Mouse (Mus musculus) liver, adult 2 months (tissue): Measurements from ENCODE around the gene Bdh2. TPM values are rescaled to one million over a fixed set of nuclear protein-coding genes. Genes with fewer than 3 reads are reported as not detected.

Experiments used
- DNase-seq: peaks from one replicate; pipeline ENCODE4 v3.0.0-alpha.2; 2011; ENCODE audit warnings: low read depth, low spot score; ENCODE audit errors: extremely low read depth
- H3K27ac ChIP-seq: fragments of 200-500 bp; replicated peaks from 2 replicates; pipeline ENCODE4 v1.5.1; 2012; ENCODE audit warnings: low read depth, mild to moderate bottlenecking, control low read depth, inconsistent platforms, low read length; ENCODE audit not compliant: insufficient read depth
- H3K27me3 ChIP-seq: fragments of 200-500 bp; 2 replicates; pipeline ENCODE4 v1.6.1; 2012; ENCODE audit warnings: mild to moderate bottlenecking, moderate library complexity, low read length, inconsistent platforms; ENCODE audit not compliant: control insufficient read depth, insufficient read depth
- H3K36me3 ChIP-seq: fragments of 200-500 bp; 2 replicates; pipeline ENCODE4 v1.6.1; 2012; ENCODE audit warnings: low read length, inconsistent platforms; ENCODE audit not compliant: control insufficient read depth, insufficient read depth
- H3K4me1 ChIP-seq: fragments of 200-500 bp; 2 replicates; pipeline ENCODE4 v1.6.1; 2011; ENCODE audit warnings: low read length; ENCODE audit not compliant: control insufficient read depth, insufficient read depth
- H3K4me3 ChIP-seq: fragments of 200-500 bp; 2 replicates; pipeline ENCODE4 v1.5.1; 2011; ENCODE audit warnings: low read depth, mild to moderate bottlenecking, control low read depth, low read length, moderate library complexity; ENCODE audit not compliant: insufficient read depth
- H3K79me2 ChIP-seq: fragments of 200-500 bp; 2 replicates; pipeline ENCODE4 v1.6.1; 2012; ENCODE audit warnings: inconsistent platforms, mild to moderate bottlenecking, low read length, moderate library complexity; ENCODE audit not compliant: control insufficient read depth, insufficient read depth
- H3K9ac ChIP-seq: fragments of 200-500 bp; 2 replicates; pipeline ENCODE4 v1.6.1; 2012; ENCODE audit warnings: low read depth, mild to moderate bottlenecking, control low read depth, inconsistent platforms, low read length
- CTCF ChIP-seq: fragments of 200-500 bp; IDR thresholded peaks from 2 replicates; pipeline ENCODE4 v1.5.1; 2011; ENCODE audit warnings: low read depth, low read length, control low read depth
- POLR2A ChIP-seq: fragments of 200-500 bp; IDR thresholded peaks from 2 replicates; pipeline ENCODE4 v1.6.1; 2011; ENCODE audit warnings: low read length, control low read depth; ENCODE audit not compliant: insufficient read depth; ENCODE audit errors: extremely low read depth
- WGBS: fragments of 180-500 bp; shearing (Covaris S2); methylation state at CpG from one replicate; pipeline ENCODE4 v1.1.7; 2018; 5-methylcytosine and 5-hydroxymethylcytosine counted together
- polyA plus RNA-seq: library from polyadenylated mRNA; depleted of rRNA; stranded (reverse); fragments of >200 nt; gene quantifications from 2 replicates; pipeline ENCODE4 v1.2.3, GENCODE M21; 2012
- total RNA-seq: library from RNA; depleted of rRNA; stranded (reverse); fragments of >200 nt; gene quantifications from 2 replicates; pipeline ENCODE4 v1.2.3, GENCODE M21; 2014

The Bdh2 gene
- total and polyA plus RNA-seq, 2 experiments, result 14.8 to 15.2 TPM

DNA sequence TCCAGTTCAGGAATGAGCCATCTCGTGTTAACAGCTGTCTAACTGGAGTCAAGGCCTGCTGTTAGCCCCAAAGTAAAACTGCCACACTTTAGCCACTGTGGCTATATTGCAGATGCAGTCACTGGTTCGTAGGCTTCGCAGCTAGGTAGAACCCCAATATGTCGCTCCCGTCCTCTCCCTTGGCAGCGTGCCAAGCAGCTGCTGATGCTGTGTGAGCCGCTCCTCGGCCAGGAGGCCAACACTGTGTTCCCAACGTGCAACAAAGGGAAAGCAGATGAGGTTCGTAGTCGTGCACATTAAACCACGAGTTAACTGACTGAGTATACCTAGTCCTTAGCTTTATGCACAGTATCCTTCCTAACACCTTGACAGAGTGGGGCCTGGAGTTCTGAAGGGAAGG lies 8.4 kb upstream of the Bdh2 start:
- TF ChIP-seq POLR2A, result no peak
- TF ChIP-seq CTCF, result no peak
- H3K4me1 ChIP-seq, result no peaks in the 10 kb centered on the region
- no peak overlapping the region for H3K9ac ChIP-seq
- H3K27ac ChIP-seq, result no peak overlapping the region
- no peaks in the 10 kb centered on the region for H3K36me3 ChIP-seq
- 88% methylated on average over 12 of the region's 12 CpGs for WGBS
- no peaks in the 10 kb centered on the region for H3K79me2 ChIP-seq
- DNase-seq, result no peak
- no peak overlapping the region for H3K4me3 ChIP-seq
- no peaks in the 10 kb centered on the region for H3K27me3 ChIP-seq

DNA sequence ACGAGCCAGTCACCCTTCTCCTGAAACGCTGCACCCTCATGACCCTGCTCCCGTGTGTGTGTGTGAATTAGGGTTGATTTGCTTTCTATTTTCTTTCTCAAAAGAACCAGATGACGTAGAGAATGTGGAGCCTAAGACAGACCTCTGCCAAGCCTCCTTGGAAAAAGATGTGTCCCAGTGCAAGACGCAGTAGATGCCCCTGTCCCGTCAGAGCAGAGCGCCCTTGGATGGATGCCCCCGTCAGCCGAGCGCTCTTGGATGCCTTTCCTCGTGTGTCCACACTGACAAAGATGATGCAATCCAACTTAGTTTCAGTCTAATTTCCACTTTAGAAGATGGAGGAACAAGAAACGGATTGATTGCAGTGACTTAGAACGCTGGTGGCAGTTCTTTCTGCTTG lies 8.0 kb upstream of the Bdh2 start:
- no peak for TF ChIP-seq POLR2A
- TF ChIP-seq CTCF, result no peak
- H3K36me3 ChIP-seq, result no peaks in the 10 kb centered on the region
- no peak overlapping the region for H3K27ac ChIP-seq
- WGBS, result 62% methylated on average over 13 of the region's 13 CpGs
- H3K27me3 ChIP-seq, result no peaks in the 10 kb centered on the region
- no peaks in the 10 kb centered on the region for H3K4me1 ChIP-seq
- no peak for DNase-seq
- no peaks in the 10 kb centered on the region for H3K79me2 ChIP-seq
- H3K9ac ChIP-seq, result no peak overlapping the region
- H3K4me3 ChIP-seq, result no peak overlapping the region

DNA sequence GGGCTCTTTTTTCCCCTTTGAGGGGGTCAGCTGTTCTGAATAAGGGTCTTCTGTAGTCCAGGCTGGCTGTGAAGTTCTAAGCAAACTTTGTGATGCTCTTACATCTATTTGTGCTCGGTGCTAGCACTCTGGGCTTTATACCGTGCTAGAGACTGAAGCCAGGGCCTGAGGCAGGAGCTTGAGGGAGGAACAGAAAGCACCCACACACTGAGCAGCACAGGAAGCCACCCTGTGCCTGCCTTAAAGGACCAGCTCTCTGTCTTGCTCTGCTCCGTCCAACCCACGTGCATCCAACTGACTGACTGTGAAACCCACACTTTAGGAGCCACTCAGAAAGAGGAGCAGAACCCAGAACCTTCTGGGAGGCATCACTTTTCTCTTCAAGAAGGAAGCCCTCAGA lies 861 bp upstream of the Bdh2 start:
- Histone ChIP-seq H3K27me3 (no peaks in the 10 kb centered on the region), H3K9ac (no peak overlapping the region), H3K4me3 (no peak overlapping the region), H3K79me2 (no peaks in the 10 kb centered on the region), H3K36me3 (no peaks in the 10 kb centered on the region), H3K27ac (no peak overlapping the region), H3K4me1 (no peaks in the 10 kb centered on the region)
- TF ChIP-seq CTCF (no peak), POLR2A (no peak)
- WGBS, result 71% methylated on average over 4 of the region's 4 CpGs
- DNase-seq, result no peak

DNA sequence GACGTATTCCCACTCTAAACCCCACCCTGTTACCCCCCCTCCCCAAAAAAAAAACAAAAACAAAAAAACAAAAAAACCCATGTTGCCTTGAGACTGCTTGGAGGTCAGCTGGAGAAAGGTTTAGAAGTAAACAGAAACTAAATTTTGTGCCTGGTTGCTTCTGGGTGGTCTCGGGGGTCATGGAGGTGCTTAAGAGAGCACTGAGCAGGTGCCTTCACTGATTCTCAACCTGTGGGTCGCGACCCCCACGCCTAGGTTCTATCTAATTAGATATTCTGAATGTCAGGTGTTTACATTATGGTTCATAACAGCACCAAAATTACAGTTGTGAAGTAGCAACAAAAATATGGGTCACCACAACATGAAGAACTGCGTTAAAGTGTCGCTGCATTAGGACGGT lies 680 bp downstream of the Bdh2 start:
- Histone ChIP-seq H3K9ac (no peak overlapping the region), H3K36me3 (no peaks in the 10 kb centered on the region), H3K27me3 (no peaks in the 10 kb centered on the region), H3K27ac (no peak overlapping the region), H3K4me3 (no peak overlapping the region), H3K4me1 (no peaks in the 10 kb centered on the region), H3K79me2 (no peaks in the 10 kb centered on the region)
- WGBS, result 77% methylated on average over 8 of the region's 8 CpGs
- DNase-seq, result no peak
- TF ChIP-seq POLR2A (no peak), CTCF (no peak)

DNA sequence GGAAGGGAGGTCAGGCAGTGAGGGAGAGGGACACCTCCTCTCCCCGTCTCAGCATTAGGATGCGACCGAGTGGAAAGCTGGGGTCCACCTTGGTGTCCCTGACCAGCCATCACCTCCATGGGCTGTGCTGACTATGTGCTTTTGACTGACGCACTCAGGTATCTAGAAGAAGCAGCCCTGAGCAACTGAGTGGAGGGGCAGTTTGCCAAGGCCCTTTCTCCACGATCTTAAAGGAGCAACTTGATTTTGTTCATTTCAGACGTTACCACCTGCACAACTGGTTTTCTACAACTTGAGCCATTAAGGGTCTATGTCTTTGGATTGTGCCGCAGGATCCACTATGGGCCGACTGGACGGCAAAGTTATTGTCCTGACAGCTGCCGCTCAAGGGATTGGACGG lies 4.2 kb downstream of the Bdh2 start:
- Histone ChIP-seq H3K9ac (no peak overlapping the region), H3K27ac (no peak overlapping the region), H3K79me2 (no peaks in the 10 kb centered on the region), H3K4me1 (0 out of 2 replicates have a peak, but pooled peaks cover 4% of the 10 kb centered on the region), H3K27me3 (no peaks in the 10 kb centered on the region), H3K36me3 (no peaks in the 10 kb centered on the region), H3K4me3 (no peak overlapping the region)
- 91% methylated on average over 11 of the region's 11 CpGs for WGBS
- no peak for DNase-seq
- TF ChIP-seq POLR2A, result no peak
- no peak for TF ChIP-seq CTCF

DNA sequence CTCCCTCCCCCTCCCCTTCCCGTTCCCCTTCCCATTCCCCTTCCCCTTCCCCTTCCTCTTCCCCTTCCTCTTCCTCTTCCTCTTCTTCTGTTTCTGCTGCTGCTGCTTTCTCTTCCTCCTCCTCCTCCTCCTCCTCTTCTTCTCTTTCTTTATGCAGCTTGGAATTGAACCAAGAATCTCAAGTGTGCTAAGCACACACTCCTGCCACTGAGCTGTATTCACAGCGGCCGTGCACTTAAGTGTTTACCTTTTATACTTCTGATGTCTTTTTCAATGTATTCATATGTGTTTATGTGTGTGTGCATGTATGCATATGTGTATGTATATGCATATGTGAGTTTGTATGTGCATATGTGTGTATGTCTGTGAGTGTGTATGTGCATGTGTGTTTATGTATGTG lies 4.8 kb downstream of the Bdh2 start:
- Histone ChIP-seq H3K27me3 (no peaks in the 10 kb centered on the region), H3K4me3 (no peak overlapping the region), H3K27ac (no peak overlapping the region), H3K36me3 (no peaks in the 10 kb centered on the region), H3K79me2 (no peaks in the 10 kb centered on the region), H3K9ac (no peak overlapping the region), H3K4me1 (0 out of 2 replicates have a peak, but pooled peaks cover 4% of the 10 kb centered on the region)
- WGBS, result 78% methylated on average over 3 of the region's 3 CpGs
- no peak for TF ChIP-seq POLR2A
- TF ChIP-seq CTCF, result no peak
- no peak for DNase-seq
